Mouse (Mus musculus): ENCODE measurements around the gene Scgb2b15. TPM values are rescaled to one million over a fixed set of nuclear protein-coding genes. Genes with fewer than 3 reads are reported as not detected.

Scgb2b15 gene
- total RNA-seq (2023), result not detected

DNA sequence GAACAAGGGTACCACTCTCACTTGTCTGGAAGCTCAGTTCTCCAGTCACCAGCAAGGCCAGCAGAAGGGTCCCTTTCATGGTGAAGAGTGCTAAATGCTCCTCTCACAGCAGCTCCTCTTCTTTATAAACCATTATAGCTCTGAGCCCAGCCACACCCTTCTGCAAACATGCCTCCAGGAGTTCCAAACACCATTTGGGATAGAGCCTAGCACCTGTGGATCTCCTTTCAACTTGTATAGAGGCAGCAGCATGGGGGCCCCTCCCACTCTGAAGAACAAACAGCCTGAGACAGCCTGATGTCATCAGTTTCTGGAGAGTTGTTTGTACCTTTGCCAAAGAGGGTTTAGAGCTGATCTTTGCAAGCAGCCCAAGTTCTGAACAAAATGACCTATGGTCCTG is at the start of gene Scgb2b15:
Scgb2b15 (minus strand) TSS at position 101 of the 400 bp plus-strand sequence.

GRCm38 (mm10) chr7:32836254-32836653 is 6.8 kb upstream of the Scgb2b15 start, which contains the start of gene Scgb1b15:
Gene Scgb1b15, plus strand, starts transcription at chr7:32836554.

Other genes with a start within 250 kb of the Scgb2b15 start
- not detected for gene Scgb1b15, start 6.9 kb upstream of the Scgb2b15 start, total RNA-seq (2023)
- not detected for gene Scgb2b17, start 226.9 kb upstream of the Scgb2b15 start, total RNA-seq (2023)
- gene Scgb1b17, start 233.8 kb upstream of the Scgb2b15 start, total RNA-seq (2023), result not detected

Data from monocyte, adult 59 days (primary cell).